Mouse (Mus musculus) kidney, postnatal 25 days (tissue): ENCODE results near the gene Kdm3a.

ENCODE experiments used
- DNase-seq, 2 experiments: peaks; one replicate each; pipeline ENCODE4 v3.0.0; 2021; ENCODE audit warnings: mixed read lengths in 2 of 2

The Kdm3a gene

GRCm38 (mm10) chr6:71632829-71633662 lies at the start of gene Kdm3a:
TSS of gene Kdm3a (minus strand) at chr6:71632990.
- DNase-seq = peak; percentile 99

GRCm38 (mm10) chr6:71678891-71679290 lies 46.1 kb upstream of the Kdm3a start:
- DNase-seq = peak in 1 of 2 experiments; percentile 4

DNA sequence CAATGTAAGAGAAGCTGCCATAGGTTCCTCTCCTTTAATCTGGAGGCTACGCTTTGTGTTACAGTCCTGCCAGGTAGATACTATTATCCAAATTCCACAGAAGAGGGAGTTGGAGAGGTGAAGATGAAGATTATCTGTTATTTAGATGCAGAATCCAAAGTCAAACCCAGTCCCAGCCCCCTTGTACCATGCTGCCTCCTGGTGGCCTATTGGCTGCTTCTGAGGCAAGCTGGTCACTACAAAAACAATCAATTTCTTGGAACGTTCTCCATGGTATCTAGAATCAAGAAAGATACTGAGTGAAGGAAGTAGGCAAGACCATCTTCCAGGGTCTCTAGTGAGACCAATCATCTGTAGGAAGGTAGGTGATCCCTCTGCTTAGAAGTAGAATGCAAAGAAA lies 40.4 kb upstream of the Kdm3a start:
- peak; percentile 32 to 38 for DNase-seq

DNA sequence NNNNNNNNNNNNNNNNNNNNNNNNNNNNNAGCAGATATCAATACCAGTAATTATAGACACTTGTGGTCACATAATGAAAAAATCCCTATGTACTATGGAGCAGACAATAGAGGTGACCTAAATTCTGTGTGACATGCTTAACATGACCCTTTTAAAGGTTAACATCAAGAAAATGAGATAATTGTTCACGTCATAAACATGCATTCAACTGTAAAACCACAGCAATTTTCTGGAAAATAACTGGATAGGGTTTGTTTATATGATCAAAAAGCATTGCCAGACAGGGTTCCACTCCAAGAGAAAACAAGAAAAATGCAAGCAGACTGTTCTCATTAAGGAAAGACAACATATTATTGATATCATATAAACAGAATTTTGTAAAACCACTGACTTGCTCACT lies 31.7 kb upstream of the Kdm3a start:
- no peak for DNase-seq

DNA sequence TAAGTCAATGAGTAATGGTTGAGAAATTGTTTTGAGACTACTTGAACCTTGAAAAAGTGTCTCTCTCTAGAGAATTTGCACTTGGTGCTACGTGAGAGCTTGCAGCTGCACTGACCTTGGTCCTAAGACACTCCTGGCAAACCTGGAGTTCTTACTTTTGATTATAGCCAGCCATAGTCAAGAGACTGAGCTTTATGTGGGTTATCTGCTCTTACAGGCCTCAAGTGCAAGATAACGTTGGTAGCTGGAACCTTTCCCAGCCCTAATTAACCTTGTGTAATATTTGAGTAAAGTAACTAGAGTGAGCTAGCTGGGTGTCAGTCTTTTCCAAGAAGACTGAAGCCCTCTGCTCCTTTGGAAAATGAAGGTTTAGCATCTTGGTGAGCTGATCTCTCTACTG lies 25.5 kb upstream of the Kdm3a start:
- no peak for DNase-seq

- peak in 1 of 2 experiments; percentile 5 for DNase-seq
Measured at GRCm38 (mm10) chr6:71655835-71656234, 23.0 kb upstream of the Kdm3a start.

DNA sequence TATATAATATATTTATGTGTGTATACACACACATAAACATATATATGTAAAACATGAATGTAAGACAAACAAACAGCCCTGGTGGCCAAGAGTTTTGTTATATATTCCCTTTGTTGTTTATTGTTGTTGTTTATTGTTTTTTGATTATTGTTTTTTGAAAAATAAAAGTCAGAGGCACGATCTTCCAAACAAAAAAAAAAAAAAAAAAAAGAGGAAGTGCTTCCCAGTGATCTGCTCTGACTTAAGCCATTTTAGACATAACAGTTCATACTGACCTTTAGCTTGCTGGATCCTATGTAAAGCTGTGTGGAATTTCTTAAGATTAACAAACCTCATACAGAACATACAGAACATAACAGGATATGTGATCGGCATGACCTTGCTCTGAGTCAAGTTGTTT lies 19.1 kb upstream of the Kdm3a start:
- no peak for DNase-seq

GRCm38 (mm10) chr6:71632486-71632828 lies 333 bp downstream of the Kdm3a start:
- DNase-seq = no peak

GRCm38 (mm10) chr6:71631706-71632461 lies 906 bp downstream of the Kdm3a start:
- DNase-seq = peak; percentile 46 to 77

DNA sequence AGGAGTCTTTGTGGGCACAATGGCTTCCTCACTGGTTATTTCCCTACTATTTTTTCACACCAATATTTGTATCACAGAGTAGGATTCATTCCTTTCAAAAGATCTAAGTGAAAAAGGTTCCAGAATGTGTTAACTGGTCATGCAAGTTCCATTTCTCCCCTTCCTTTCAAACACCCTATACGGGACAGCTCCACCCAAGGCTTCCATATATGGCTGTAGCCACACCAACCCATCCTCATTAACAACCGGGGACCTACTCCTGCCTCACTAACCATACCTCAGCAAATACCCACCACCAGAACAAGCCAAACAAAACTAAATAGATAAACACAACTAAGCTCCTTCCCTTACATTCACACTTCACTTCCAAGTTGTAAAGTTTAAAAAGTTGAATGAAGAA lies 1.6 kb downstream of the Kdm3a start:
- DNase-seq = no peak

DNA sequence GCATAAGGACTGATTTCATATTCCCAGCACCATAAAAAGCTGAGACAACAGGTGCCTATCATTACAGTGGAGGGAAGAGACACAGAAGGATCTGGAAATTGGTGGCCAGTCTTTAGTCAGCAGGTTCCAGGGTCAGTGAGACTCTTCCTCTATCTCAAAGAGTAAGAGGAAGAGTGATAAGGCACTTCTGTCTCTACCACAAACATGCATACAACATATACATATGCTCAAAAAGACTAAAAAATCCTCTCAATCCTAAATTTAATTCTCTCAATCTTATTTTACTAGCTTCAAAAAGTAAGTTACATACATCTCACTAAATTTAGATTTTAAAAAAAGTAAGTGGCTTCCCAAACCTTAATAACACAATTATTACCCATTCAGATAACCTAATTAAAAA lies 5.5 kb downstream of the Kdm3a start:
- DNase-seq = no peak

DNA sequence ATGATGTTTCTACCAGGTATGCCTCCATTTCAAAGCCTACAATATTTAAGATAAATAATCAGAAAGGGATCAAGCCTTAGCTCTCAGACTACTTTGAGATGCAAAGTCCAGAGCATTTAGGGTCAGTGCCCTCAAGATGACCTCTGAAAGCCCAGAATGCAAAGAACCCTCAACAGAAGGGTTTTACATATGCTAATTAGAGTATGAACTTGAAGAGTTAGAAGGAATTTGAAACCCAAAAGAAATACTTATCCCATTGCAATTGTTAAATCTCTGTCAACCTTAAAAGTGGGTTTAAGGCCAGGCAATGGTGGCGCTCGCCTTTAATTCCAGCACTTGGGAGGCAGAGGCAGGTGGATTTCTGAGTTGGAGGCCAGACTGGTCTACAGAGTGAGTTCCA lies 6.8 kb downstream of the Kdm3a start:
- DNase-seq = no peak

DNA sequence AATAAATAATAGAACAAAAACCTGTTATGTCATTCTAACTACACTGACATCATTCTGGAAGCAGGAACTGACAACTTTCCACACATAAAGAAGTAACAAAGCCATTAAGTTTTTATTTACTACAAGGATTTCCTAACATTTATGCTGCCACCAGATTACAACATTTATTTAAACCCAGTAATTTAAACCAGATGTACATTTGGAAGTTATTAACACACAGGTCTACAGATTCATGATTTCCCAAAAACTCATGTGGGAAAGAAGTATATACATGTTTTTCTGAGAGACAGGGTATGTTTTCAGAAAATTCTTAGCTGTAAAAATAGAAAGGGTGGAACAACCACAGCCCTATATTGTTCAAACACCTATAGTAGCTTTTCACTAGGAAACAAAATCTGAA lies 8.1 kb downstream of the Kdm3a start:
- DNase-seq = no peak

- DNase-seq = no peak
Measured at GRCm38 (mm10) chr6:71621981-71622380, 10.8 kb downstream of the Kdm3a start.

GRCm38 (mm10) chr6:71621551-71621950 lies 11.2 kb downstream of the Kdm3a start:
- no peak for DNase-seq

GRCm38 (mm10) chr6:71616959-71617358 lies 15.8 kb downstream of the Kdm3a start:
- DNase-seq = no peak

- DNase-seq = no peak
Measured at GRCm38 (mm10) chr6:71613225-71613624, 19.6 kb downstream of the Kdm3a start.

DNA sequence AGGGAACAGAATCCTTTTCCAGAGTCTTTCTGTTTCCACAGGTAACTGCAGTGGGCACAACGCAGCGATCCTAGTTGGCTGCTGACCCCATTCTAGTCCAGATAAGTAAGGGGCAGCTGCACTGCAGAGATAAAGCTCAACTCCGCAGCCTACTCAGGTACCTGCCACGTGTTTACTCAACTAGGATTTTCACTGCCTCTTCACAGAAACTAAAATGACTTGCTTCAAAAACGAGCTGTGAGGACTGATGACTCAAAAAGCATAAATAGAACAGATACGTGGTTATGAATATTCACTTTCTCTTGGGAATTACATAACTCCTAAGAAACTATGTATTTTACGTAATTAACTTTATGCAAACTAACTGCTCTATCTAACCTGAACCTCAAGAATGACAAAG lies 22.8 kb downstream of the Kdm3a start:
- no peak for DNase-seq

- no peak for DNase-seq
Measured at GRCm38 (mm10) chr6:71608994-71609393, 23.8 kb downstream of the Kdm3a start.

GRCm38 (mm10) chr6:71607756-71608155 lies 25.0 kb downstream of the Kdm3a start:
- no peak for DNase-seq

DNA sequence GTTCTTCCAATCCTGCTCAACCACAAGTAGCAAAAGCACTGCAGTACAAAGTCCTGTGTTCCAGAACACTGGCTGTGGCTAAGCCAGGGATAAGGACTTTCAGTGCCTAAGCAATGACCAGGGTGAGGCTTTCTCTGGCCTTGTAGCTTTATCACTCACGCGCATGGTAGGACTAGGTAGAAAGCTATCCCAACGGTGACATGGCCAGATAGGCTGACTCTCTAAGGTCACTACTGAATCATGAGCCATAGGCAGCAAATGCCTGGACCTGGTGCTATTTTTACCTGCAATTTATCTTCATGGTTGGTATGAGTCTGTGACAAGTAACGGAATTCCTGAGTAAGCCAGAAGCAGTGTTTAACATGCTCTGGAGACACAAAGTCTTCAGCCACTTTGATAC lies 42.6 kb downstream of the Kdm3a start:
- DNase-seq = peak; percentile 4 to 36

DNA sequence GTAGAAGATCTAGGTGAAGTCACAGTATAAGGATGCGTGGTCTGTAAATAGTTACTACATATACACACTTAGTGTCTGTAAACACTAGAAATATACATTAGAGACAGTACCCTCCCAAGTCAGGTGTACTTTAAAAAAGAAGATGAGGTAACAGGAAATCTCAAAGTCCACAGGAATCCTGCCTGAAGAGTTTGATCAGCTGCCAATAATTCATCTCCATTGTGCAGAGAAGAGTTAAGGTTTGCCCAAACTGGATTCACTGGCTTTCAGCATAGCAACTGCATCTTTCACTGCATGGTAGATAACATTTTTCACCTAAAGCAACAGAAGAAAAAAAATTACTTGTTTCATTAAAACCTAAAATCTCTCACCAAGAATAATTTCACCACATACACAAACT lies 43.4 kb downstream of the Kdm3a start:
- DNase-seq = no peak

- no peak for DNase-seq
Measured at GRCm38 (mm10) chr6:71583198-71583597, 49.6 kb downstream of the Kdm3a start.

DNA sequence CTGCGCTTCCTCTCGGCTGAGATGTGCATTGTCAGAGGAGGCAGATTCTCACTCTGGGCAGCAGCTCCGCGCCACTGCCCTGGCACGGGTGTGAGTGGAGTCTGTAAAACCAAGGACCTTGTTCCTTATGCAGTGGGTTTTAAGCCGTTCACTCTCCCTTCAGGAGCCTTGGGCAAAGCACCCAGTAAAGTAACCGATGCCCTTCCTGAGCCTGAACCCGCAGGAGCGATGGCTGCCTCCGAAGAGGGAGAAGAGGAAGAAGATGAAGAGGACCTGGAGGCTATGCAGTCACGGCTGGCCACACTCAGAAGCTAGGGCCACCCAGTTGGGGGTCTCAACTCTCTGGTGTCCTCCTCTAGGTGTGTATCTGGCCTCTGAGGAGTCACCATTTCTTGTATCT lies 53.3 kb downstream of the Kdm3a start:
- DNase-seq = no peak
